Mouse (Mus musculus): ENCODE measurements around the gene Dcun1d3.

The Dcun1d3 gene

GRCm38 (mm10) chr7:119895639-119896512 is at the start of gene Dcun1d3, which contains the start of gene Lyrm1:
TSS of gene Dcun1d3 (minus strand) at chr7:119896298.
TSS of gene Lyrm1 (plus strand) at chr7:119895861.
- peak; percentile 95 for DNase-seq (ENCODE audit: low spot score in 2 of 2)

- DNase-seq (ENCODE audit: low spot score in 2 of 2): no peak
Measured at GRCm38 (mm10) chr7:119941569-119941968, 45.5 kb upstream of the Dcun1d3 start.

GRCm38 (mm10) chr7:119937036-119937435 is 40.9 kb upstream of the Dcun1d3 start:
- no peak for DNase-seq (ENCODE audit: low spot score in 2 of 2)

DNA sequence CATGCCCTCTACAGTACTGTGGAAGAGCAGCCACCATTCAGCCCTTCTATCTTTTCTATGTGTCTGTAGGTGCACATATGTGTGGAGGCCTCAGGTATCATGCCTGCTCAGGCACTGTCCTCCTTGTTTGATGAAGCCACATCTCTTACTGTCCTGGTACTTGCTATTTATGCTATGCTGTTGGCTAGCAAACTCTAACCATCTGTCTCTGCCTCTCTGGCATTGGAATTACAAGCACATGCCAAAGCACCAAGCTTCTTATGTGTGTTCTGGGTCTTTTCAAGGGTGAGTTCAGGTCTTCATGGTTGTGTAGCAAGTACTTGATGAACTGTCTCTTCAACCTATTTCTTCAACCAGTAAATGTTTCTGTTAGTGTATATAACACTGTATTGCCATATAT is 40.2 kb upstream of the Dcun1d3 start:
- DNase-seq (ENCODE audit: low spot score in 2 of 2): no peak

DNA sequence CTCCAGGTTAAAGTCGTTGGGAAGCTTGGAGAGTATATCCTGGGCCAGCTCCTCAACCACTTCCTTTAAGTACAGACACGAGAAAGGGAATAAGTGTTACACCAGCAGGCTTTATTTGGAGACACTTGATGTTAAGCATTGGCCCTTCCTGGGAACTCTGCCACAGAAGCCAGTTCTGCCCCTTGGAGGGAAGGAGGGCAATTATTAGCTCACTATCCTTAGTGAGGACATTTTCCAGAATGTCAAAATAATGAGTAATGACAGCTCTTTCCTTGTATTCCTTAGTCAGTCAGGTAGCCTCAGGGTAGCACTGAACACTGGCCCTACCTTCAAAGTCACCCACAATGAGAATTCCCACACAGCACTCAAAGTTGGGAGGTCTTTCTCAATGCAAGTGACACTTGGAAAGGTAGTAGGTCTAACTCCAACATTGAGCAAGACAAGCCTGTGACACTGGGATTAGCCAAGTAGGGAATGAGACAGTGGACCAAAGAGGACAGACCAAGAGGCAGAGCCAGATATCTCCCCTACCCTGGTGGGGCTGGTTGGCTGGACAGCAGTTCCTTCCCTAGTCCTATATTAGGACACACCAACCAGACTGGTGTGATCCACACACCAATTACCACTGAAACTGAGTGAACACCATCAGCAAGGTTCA is 32.8 kb upstream of the Dcun1d3 start:
- no peak for DNase-seq (ENCODE audit: low spot score in 2 of 2)

DNA sequence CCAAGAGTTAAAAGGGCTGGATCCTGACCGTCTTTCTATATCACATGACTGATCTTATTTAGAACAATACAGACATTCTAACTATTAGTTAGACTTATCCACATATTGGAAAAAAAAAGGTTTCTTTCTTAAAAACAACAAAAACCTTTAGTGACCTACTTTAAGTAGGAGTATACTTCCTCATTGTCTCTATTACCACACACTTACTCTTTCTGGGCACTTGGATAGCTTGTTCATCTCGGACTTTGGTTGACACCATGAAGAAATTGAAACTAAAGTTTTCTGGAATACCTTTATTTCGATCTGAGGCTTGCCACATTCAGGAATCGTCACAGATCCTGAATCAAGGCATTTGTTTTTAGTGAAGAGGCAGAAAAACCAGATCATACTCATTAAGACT is 25.0 kb upstream of the Dcun1d3 start:
- no peak for DNase-seq (ENCODE audit: low spot score in 2 of 2)

DNA sequence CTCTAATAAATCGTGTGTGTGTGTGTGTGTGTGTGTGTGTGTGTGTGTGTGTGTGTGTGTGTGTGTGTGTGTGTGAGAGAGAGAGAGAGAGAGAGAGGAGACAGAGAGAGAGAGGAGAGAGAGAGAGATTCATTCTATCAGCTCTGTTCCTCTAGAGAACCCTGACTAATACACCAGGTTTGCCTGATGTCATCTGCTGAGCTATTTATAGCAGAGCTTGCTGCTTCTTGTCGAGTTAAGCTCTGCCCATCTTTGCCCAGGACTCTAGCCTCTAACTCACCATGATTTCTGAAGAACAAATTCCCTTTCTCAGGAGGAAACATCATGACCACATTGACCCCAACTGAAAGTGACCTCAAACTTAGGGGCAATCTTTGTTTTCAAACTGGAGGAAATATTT is 24.4 kb upstream of the Dcun1d3 start:
- DNase-seq (ENCODE audit: low spot score in 2 of 2): no peak

GRCm38 (mm10) chr7:119911727-119912126 is 15.6 kb upstream of the Dcun1d3 start:
- DNase-seq (ENCODE audit: low spot score in 2 of 2): no peak

- DNase-seq (ENCODE audit: low spot score in 2 of 2): no peak
Measured at GRCm38 (mm10) chr7:119906523-119907215, 10.6 kb upstream of the Dcun1d3 start.

DNA sequence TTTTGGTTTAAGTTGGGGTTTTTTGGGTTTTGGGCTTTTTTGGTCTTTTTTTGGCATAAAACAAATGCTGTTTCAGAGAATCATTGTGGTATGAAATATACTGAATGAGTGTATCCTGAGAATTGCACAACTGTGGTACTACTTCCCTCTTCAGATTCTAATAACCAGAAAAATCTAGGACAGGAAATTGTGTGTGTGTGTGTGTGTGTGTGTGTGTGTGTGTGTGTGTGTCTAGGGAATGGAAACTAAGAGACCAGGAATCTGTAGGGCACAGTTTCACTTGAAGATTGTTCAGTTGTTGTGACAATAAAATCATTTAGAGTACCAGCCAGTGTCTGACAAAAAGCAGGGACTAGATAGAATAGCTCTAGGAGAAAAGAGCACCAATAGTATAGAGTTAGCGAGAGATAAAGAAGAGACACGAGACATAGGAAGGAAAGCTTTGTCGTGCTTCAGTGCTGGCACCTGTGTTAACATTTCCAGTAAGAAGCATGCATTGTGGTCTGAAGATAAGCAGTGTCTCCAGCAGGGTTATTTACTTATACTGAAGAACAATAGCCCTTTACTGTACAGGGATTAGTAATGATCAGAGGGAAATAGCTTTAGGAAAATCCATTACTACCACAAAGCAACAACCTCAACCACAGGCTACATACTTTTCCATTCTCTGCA is 3.4 kb upstream of the Dcun1d3 start:
- DNase-seq (ENCODE audit: low spot score in 2 of 2): no peak

DNA sequence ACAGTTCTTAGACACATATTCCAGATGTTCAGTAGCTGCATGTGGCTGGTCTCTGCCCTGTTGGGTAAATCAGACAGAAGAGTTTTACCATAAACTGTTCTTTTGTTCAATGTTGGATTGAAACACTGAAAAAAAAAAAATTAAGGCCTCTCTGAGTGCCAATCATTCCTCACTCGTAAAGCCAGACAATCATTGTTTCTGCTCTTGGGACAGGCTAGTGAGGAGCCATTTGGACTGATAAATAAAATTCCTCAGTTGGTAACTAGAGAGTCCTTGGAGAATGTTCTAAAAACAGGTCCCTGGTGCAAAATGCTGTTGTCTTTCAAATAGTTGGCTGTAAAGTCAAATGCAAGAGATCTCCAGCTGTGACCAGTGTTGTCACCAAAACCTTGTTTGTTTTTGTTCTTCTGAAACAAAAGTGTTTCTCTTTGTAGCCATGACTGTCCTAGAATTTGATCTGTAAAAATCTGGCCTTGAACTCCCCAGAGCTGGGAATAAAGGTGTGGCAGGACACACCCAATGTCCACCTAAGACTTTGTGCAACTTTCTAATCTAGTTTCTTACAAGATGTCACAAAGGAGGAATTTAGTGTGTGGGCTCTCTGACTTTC is 2.3 kb upstream of the Dcun1d3 start:
- no peak for DNase-seq (ENCODE audit: low spot score in 2 of 2)

GRCm38 (mm10) chr7:119897521-119898109 is 1.5 kb upstream of the Dcun1d3 start:
- no peak for DNase-seq (ENCODE audit: low spot score in 2 of 2)

DNA sequence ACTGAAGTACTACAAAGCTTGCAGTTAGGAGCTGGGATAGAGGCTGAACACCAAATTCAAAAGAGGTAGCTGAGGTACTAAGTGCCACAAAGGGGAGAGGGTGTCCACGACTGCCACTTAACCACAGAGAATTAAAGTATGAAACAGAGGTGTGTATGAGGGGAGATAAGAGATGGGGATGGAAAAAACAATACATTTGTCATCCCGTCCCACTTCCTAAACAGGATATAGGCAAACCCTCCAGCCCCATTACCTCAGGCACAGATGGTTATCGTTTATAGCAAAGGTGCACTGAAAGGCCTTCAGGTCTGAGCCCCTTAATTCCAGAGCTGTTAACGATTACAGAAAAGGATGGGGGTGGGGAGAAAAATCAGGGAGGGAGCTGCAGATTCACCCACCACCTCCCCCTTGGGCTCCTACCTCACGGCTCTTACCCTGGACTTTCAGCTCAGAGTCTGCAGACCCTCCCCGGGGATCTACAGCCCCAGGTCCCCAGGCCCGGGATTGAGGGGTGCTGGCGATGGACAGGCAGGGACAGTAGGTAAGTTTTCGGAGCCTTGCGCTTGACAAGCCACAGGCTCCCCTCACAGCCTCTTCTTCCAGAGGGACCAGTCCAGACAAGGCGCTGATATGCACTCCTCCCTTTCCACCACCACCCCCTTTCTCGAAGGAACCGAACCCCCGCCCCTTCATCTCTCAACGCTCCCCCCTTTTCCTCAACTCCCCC is 1.1 kb downstream of the Dcun1d3 start:
- DNase-seq (ENCODE audit: low spot score in 2 of 2): peak in 1 of 2 experiments; percentile 4

- no peak for DNase-seq (ENCODE audit: low spot score in 2 of 2)
Measured at GRCm38 (mm10) chr7:119892742-119893141, 3.4 kb downstream of the Dcun1d3 start.

DNA sequence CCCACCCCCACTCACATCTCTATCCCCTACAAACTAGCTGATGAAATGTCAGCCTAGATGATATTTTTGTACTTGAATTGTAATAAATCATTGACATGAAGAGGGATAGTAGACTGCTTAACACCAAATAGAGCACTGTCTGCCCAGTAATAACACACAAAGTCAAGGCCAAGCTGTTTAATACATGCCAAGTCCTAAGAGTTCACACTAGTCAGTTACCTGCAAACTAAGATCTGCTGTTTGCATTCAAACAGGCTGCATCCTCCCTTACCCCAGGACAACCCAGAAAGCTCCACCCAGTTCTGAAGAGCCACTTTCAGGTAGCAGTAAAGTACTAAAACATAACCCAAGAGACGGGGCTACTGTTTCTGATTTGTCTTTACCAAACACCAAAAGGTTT is 3.9 kb downstream of the Dcun1d3 start:
- no peak for DNase-seq (ENCODE audit: low spot score in 2 of 2)

DNA sequence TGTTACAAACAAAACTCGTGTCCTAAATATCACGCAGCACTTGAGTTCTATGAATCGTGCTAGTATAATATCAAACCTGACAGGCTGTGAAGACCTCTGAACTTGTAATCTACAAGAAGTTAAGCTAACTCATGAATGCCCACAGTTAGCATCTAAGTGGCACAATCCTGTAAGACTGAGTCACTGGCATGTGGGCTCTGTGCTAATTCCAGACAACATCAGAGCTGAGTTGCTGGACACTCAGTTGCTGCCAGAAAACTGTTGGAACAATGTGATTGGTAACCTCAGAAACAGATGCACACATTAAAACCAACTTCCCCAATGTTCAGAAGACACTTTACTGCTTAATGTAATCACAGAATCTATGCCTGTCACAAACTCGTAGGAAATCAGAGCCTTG is 8.2 kb downstream of the Dcun1d3 start:
- DNase-seq (ENCODE audit: low spot score in 2 of 2): no peak

DNA sequence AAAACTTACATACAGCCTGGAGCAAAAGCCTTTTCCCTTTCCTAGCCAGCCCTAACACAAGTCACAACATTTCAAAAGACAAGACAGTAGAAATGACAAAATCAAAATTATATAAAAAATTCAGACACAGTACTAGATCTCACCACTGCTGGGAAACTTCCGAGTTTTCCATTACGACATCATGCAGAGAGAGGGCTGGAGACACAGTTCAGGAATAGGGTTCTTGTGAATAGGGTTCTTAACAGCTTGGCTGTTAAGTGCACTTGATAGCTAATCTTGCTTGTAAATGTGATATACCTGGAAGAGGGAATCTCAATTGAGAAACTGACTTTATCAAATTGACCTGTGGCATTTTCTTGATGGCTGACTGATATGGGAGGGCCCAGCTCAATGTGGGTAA is 14.9 kb downstream of the Dcun1d3 start:
- no peak for DNase-seq (ENCODE audit: low spot score in 2 of 2)

- no peak for DNase-seq (ENCODE audit: low spot score in 2 of 2)
Measured at GRCm38 (mm10) chr7:119880345-119880744, 15.8 kb downstream of the Dcun1d3 start.

- peak in 1 of 2 experiments; percentile 9 for DNase-seq (ENCODE audit: low spot score in 2 of 2)
Measured at GRCm38 (mm10) chr7:119879171-119879570, 16.9 kb downstream of the Dcun1d3 start.

DNA sequence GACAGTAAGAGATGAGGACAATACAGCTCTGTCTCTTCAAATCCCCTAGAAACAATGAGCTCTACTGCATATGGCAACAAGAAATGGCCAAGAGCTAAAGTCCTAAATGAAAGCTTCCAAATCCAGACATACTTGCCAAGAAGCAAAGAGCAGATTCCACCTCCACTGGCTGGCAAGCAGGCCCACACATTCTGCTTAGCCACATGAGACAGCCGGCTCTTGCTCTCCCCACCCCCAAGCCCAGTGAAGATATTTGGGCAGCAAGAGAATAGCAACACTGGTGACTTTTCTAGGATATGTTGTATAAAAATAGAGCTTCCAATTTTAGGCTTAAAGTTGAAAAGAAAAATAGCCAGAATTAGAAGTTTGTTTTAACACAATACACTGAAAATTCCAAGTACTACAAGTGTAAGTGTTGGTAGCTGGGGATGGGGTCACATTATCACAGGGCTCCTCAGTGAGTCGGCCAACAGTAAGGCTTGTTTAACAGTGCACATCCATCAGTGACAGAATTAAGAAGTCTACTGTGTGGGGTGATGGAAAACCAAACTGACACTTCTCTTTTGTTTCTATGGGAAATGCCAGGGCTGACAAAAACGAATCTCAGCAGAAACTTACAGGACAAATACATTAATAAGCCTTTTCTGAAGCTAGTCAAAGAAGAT is 20.2 kb downstream of the Dcun1d3 start:
- no peak for DNase-seq (ENCODE audit: low spot score in 2 of 2)

All from spleen, postnatal 36 days (tissue).